Comparison of ENCODE assay signal across 21 mouse cellular contexts in genomic region chr1:39185833-39186232, GRCm38 (mm10). TPM values are rescaled to one million over a fixed set of nuclear protein-coding genes. Genes with fewer than 3 reads are reported as not detected.
A peak's percentile ranks its signal among the peaks of the same experiment; 100 is the strongest.
DNase-seq lines count a peak whose midpoint lies in the region; ATAC-seq and TF ChIP-seq lines count a peak whose summit lies in the region.
"Had no signal": no experiment of that assay in that cellular context is flagged by ENCODE, and none has a peak within 500 bp of the region (broad histone marks: within the 10 kb centered on the region; RNA-seq: fewer than 3 reads in every experiment).

No protein-coding gene starts in this region.

- no peak overlapping the region; the same call in 1 of the 2 replicates for H3K4me2 ChIP-seq in heart, postnatal 0 days (ENCODE audit: low read depth, low read length)
- H3K4me2 ChIP-seq: forebrain, embryonic 13.5 days; liver, embryonic 11.5 days; stomach, embryonic 15.5 days had no signal

- no peaks in the 10 kb centered on the region for H3K27me3 ChIP-seq in heart, postnatal 0 days (ENCODE audit: control insufficient read depth, insufficient read depth, low read length)
- H3K27me3 ChIP-seq: stomach, embryonic 15.5 days had no signal

- WGBS in heart, postnatal 0 days = 30% methylated on average over 5 of the region's 5 CpGs

- H3K36me3 ChIP-seq in heart, postnatal 0 days (replicated peaks; ENCODE audit: control insufficient read depth, insufficient read depth, low read length) = no peaks in the 10 kb centered on the region
- H3K36me3 ChIP-seq: stomach, embryonic 15.5 days had no signal

- peaks cover 17% of the 10 kb centered on the region for H3K4me1 ChIP-seq in heart, postnatal 0 days (ENCODE audit: control insufficient read depth, insufficient read depth)
- H3K4me1 ChIP-seq in cortical plate, adult 2 months (ENCODE audit: control insufficient read depth, insufficient read depth, low read length) = peaks cover 4% of the 10 kb centered on the region; the same call in 1 of the 2 replicates
- H3K4me1 ChIP-seq: forebrain, embryonic 13.5 days; stomach, embryonic 15.5 days had no signal

- ATAC-seq in frontal cortex, adult (ENCODE audit: low TSS enrichment) = peak; percentile 48
- ATAC-seq in heart, postnatal 0 days (ENCODE audit: insufficient read depth, low read depth) = peak; percentile 77
- no peak for ATAC-seq in monocyte, adult 5-6 weeks (replicated peaks; ENCODE audit: insufficient number of reproducible peaks, low FRiP score, low TSS enrichment, poor library complexity, severe bottlenecking)
- ATAC-seq: forebrain, embryonic 13.5 days; hindbrain, embryonic 16.5 days had no signal

- no peak overlapping the region for H3K4me3 ChIP-seq in heart, postnatal 0 days (ENCODE audit: low read depth, low read length)
- H3K4me3 ChIP-seq in cortical plate, adult 2 months (ENCODE audit: insufficient read depth, low read length) = no peak overlapping the region
- H3K4me3 ChIP-seq: forebrain, embryonic 13.5 days; stomach, embryonic 15.5 days had no signal

- no peak for DNase-seq in frontal cortex, postnatal 14 days (ENCODE audit: low spot score in 2 of 2)
- DNase-seq in heart, postnatal 0 days (ENCODE audit: low spot score) = peak; percentile 84
- DNase-seq in heart, adult 9 months (ENCODE audit: low spot score in 2 of 2) = no peak
- DNase-seq in CD4-positive, CD25-positive, alpha-beta regulatory T cell, adult 2 months (ENCODE audit: low read depth, low spot score) = peak; percentile 27
- no peak for DNase-seq in right cerebral cortex, adult 18-20 months
- DNase-seq: adrenal gland, adult 8-10 months; cerebellum, adult 11 months; cerebellum, postnatal 10 days; embryo, embryonic 11 days; kidney, postnatal 4 days; lung, adult 2 months; midbrain, embryonic 14.5 days; right cerebral cortex, postnatal 25 days had no signal

- no peak for TF ChIP-seq CTCF in heart, postnatal 0 days (IDR thresholded peaks at IDR 0.05; ENCODE audit: low read depth)
- no peak for TF ChIP-seq CTCF in cortical plate, adult 2 months (IDR thresholded peaks at IDR 0.05; ENCODE audit: extremely low read depth, insufficient read depth, low read length)

- no peak for TF ChIP-seq POLR2A in cortical plate, adult 2 months (IDR thresholded peaks at IDR 0.05; ENCODE audit: extremely low read depth, insufficient read depth, low read length)

- no peaks in the 10 kb centered on the region for H3K9me3 ChIP-seq in heart, postnatal 0 days (replicated peaks; ENCODE audit: control insufficient read depth, low read length)
- H3K9me3 ChIP-seq: forebrain, embryonic 13.5 days; stomach, embryonic 15.5 days had no signal

- no peak overlapping the region for H3K9ac ChIP-seq in heart, postnatal 0 days (replicated peaks; ENCODE audit: low read depth, low read length)
- H3K9ac ChIP-seq: forebrain, embryonic 13.5 days; stomach, embryonic 15.5 days had no signal

- peak; percentile 76 for TF ChIP-seq EP300 in heart, postnatal 0 days (IDR thresholded peaks at IDR 0.05; ENCODE audit: low read depth)

- peak overlapping the region; percentile 87 for H3K27ac ChIP-seq in heart, postnatal 0 days (ENCODE audit: low read depth)
- H3K27ac ChIP-seq in cortical plate, adult 2 months (ENCODE audit: insufficient read depth, low read length) = peak overlapping the region; percentile 21; the same call in 1 of the 2 replicates
- H3K27ac ChIP-seq: forebrain, embryonic 13.5 days had no signal

RNA-seq across cellular contexts. Expression of gene Npas2, which starts 7.7 kb away (rescaled TPM):
- total RNA-seq in heart, postnatal 0 days (2014; rRNA removed; ENCODE audit: low replicate concordance) = 3.7 and 6.2 TPM in 2 replicates
- 2.9 and 3.5 TPM in 2 replicates for polyA plus RNA-seq in heart, postnatal 0 days (2015; fragmentation: Nextera tagmentation; extraction: Ambion mirVana)
- polyA plus RNA-seq in cortical plate, adult 2 months (2012; rRNA removed) = 21.9 and 22.9 TPM in 2 replicates
- not detected in 3 replicates for total RNA-seq in monocyte, adult 5-6 weeks (2017)
- total RNA-seq: neutrophil, adult 5-6 weeks had no signal

Comparison
In these comparisons a context has a peak if more than half of its experiments do, and no peak if none do; other contexts are left out.
1. DNase-seq: peak in heart, postnatal 0 days (single experiment) and CD4-positive, CD25-positive, alpha-beta regulatory T cell, adult 2 months (single experiment); none in frontal cortex, postnatal 14 days (0 of 2), heart, adult 9 months (0 of 2) and right cerebral cortex, adult 18-20 months (single experiment).